Mouse (Mus musculus) R1 (cell line): ENCODE data around the gene Rapgef2.
A peak's percentile ranks its signal among the peaks of the same experiment; 100 is the strongest.
"Not testable (repeated sequence)": the region's sequence is repeated elsewhere in the genome, so short reads cannot be mapped to it uniquely, and the experiment has no call there.

ENCODE experiments used
- DNase-seq: peaks from one replicate; pipeline ENCODE4 v3.0.0-alpha.2; 2018; ENCODE audit warnings: low read depth, low spot score

The Rapgef2 gene

DNA sequence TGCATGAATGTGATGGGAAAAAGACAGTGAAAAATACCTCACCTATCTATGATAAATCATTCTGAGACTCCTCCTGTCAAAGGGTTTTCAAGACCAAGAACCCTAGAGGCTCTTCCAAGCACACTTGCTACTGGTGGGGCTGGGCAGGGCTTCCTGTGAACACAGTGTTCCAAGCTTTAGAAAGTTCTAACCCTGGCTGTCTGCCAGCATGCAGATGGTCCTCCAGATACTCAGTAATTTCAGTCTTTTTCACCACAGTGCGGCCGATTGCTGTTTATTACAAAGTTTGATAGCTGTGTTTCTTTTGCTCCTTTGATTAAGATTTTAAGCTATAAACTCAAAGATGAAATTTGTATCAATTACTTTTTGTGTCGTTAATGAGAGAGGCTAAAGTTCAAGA lies 83.1 kb downstream of the Rapgef2 start:
- DNase-seq: peak; percentile 57

DNA sequence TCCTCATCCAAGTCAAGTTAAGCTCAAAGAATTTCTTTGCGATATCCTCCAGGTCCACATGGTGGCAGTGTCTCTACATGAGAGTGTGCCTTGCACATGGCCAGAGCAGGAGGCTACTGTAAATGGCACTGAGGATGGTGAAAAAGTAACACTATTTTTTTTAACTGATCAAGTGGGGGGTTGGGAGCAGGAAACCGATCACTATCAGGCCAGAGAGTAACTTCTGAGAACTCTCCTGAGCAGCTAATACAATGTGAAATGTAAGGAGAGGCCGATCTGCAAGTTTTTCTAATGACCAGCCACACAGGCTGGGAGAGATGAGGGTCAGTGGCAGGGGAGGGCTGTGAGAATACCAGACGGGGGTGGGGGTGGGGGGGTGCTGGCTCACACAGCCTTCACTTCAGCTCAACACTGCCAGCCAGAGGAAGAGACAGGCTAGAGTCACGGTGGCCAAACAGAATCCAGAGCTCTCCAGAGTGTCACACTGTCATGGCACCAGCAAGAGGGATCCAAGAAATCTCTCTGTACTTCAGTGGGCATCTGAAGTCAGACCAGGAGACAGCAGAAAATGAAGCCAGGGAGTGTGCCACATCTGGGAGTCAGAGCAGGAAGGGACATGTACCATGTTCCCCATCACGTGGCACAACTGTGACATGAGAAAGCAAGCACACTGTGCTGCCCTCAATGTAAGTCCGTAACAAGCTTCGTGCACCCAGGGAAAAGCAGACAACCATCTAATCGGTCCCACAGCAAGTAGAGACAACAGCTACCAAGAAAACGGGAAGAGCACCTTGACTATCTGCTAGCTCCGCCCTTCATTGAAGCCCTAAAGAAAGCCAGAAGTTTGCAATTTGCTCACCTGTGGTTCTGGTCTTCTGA lies 83.8 kb downstream of the Rapgef2 start:
- peak; percentile 77 for DNase-seq

DNA sequence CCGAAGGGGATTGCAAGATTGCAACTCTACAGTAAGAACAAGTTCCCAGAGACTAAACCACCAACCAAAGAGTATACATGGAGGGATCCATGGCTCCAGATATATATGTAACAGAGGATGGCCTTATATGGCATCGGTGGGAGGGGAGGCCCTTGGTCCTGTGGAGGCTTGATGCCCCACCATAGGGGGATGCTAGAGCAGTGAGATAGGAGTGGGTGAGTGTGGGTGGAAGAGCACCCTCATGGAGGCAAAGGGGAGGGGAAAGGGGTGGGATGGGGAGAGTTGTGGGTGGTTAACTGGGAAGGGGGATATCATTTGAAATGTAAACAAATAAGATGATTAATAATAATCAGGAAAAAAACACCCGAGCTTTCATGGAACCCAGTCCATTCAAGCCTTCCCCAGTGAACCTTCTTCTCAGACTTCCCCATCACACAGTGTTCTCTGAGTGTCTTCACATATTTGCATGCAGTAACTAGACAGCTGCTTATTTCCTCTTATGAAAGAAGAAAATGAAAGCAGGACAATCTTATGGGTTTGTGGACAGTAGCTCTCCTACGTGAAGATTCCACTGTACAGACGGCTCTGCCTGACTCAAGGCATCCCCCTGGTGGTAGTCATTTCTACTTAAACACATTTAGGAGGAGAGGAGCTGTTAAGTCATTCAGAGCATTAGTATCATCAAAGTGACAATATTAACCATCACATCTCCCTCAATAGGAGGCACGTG lies 89.4 kb downstream of the Rapgef2 start:
- peak; percentile 75 for DNase-seq

DNA sequence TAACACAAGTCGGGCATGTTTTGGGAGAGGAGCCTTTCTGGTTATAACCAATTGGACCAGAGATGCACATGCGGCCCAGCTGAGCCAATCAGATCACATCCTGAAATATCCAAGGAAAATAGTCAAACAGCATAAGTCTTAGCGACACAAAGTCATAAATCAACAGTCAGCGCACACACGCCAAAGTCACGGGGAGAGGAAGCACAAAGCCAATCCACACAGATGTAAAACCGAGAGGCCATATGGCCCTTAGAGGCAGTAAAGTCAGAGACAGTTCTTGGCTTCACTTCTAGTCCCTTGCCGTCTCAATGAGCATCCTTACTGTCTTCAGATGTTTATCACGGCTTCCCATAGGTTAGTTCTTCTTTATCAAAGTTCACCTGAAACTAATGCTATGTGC lies 91.0 kb downstream of the Rapgef2 start:
- no peak for DNase-seq

DNA sequence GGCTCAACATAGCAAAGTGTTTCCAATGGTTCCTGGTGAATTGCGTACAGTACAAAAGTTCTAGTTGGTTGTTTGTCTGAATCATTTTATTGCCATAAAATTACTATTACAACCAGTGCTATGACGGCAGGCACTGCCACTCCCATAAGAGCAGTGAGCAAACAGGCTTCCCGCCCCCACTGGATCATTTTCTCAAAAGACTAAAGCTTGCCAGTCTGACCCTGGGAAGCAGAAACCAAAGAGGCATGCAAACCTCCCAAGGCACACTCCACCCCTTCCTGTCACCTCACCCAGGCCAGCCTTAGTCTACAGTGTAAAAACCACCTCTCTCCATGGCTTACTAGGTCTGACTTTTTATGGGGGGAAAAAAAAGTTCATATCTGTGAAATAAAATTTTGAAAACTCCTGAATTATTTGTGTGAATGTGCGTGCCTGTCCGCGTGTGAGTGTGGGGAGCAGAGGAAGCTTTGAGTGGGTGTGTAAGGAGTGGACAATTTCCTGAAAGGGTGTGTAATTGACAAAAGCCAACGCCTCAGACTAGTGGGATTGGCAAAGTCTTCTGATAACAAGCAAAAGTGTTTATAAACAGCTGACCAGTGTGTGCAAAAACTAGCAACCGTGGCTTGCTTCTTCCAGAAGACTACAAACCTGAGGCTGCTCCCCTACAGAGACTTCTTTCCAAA lies 92.1 kb downstream of the Rapgef2 start:
- DNase-seq: no peak

DNA sequence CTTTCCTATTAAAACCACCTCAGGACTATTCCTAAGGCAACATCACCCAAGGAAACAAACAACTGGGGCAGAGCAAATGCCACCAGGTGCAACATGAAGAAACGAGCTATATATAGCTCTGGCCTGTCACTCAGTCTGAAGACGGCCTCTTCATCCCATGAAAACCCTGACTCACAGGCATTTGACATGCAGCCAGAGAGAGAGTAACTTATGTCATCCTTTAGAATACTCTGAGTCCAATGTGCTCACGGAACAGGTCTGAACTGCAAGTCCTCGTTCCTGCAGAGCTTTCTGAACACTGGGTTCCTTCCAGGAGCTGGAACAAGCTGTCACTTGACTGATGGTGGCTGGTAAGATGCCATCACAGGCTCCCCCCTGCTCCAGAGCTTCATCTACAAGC lies 93.3 kb downstream of the Rapgef2 start:
- no peak for DNase-seq

DNA sequence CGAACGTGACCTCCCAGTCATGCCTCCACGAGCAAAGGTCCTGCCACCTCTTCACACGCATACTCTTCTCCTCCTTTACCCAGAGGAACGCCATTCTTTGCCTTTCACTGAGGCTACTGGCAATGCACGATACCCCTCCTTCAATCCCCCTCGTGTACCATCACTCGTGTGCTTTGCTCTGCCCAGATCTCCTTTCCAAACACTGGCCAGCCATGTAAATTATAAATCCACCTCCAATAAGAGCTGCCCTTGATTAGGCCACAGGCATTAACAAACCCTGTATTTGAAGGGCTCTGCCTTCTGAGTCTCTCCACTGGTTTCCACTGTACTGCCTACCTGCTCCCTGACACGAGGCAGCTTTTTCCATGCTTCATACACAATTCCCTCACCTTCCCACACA lies 94.3 kb downstream of the Rapgef2 start:
- DNase-seq: no peak

DNA sequence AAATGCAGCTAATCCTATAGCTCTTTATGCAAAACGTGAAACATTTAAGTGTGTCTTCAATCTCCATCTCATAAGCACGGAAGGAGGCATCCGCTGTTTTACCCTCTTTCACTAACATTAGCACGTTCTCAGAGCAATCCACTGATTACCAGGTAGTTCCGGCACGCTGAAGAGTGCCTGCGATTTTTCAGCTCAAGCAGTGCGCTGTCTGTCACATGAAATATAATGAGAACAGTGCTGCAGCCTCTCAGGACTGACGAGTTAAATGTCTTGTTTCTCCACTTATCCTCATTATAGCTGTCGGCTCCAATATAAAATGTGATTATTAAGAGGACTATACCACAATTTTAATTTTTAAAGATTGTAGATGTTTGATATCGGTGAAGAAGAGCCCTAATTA lies 94.8 kb downstream of the Rapgef2 start:
- DNase-seq: no peak

DNA sequence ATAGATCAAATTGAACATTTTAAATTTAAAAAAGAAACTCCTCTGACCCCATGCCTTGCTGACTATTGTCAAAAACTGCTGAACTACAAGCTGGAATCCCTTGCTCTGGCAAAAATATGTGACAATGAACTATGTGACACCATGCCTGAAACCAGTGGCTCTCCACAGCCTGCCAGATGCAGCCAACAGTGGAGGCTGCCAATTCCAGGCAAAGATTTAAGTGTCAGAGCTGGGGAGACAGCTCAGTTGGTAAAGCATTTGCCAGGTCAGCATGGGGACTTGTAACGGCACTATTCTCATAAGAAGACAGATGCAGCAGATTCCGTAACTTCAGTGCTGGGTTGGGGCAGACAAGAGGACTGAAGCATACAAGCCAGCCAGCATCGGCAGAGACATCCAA lies 95.9 kb downstream of the Rapgef2 start:
- DNase-seq: no peak

DNA sequence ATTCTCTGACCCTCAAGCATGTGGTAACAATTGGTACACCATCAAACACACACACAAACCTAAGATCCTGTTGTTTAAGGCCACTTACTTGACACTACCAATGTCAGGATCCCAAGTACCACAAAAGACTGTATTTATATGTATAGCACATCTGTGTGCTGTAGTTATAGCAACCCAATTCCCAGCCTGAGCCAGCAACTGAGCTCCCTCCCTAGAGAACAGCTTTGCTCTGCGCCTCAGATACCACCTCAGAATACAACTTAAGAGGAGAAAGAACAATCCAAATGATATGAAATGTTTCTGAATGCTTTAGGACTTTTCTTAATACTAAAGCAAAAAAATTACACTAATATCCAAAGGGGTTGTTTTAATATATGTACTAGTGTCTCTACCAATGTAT lies 98.4 kb downstream of the Rapgef2 start:
- no peak for DNase-seq

DNA sequence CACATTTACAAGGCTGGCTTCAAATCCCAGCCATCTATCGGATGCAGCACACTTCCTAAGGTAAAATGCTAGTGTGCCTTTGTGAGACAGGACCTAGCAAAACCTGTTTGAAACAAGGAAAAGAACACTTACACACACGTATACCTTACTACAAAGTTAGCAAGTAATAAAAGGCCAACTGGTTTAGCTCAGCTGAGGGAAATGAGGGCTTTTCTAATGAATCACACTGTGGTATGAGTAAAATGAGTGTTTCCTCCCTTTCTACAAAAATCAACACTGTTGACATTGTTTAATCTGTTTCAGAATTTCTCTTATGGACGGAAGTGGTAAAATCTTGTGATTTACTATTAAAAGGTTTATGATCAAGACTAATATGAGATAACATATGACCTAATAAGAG lies 104.0 kb downstream of the Rapgef2 start:
- DNase-seq: no peak

DNA sequence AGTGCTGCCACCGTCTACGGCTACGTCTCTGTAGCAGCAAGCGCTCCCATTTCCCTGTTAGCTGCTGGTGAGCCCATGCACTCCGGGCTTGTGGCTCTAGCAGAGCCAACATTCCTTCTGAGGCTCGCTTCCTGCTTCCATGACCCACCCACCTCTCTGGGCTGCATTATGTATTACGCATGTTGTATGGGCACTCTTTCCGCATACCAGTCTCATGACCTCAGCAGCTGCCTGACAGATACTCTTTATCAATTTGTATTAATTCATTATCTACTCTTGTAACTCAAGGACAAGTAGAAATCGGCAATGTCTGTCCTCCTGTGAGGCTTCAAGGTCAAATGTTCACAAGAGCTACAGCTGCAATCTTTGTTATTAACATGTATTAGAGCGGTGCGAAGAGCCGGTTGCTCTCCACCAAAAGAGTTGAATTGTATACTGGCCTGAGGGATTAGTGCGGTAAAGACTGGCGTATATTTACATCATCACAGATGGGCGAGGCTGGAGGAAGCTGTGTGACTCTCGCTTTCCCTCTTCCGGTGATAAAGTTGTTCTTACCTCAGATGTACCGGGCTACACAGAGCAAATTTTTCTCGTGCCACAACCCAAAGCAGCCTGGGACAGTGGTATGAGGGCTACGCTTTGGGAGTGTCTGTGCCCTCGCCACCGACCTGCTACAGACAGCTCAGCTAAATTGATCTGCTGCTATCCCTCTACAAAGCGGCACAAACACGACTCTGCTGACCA lies 104.9 kb downstream of the Rapgef2 start:
- DNase-seq: peak; percentile 81

DNA sequence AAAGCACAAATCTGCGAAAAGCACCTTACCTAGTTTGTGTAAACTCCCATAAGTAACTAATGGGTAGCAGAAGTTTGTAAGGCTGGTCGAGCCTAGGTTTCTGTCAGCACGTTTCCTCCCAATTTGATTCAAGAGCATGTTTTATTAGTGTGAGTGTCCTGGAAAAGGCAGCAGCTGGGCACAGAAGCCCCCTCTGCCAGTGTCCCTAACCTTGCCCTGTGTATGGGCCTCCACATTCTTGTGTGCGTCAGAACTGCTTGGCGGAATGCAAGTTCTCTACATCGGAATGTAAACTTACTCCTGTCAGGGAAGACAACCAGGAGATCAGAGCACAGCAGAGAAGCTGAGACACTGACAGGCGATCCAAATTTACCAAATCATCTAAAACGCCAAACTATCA lies 106.2 kb downstream of the Rapgef2 start:
- DNase-seq: peak; percentile 36

DNA sequence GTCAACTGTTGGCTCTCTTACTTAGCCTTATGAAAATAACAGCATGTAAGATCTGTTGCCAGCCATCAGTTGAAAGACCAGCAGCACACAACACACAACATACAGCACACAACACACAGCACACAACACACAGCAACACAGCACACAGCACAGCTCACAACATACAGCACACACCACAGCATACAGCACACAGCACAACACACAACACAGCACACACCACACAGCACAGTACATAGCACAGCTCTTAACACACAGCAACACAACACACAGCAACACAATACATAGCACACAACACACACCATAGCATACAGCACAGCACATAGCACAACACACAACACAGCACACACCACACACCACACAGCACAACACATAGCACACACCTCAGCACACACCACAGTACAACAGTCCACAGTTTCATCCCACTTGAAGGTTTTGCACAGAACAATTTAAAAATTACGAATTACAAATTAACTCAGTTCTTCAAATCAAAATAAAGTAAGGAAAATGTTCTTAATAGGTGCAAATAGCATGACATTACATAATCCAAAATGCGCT lies 106.7 kb downstream of the Rapgef2 start:
- DNase-seq: no peak

DNA sequence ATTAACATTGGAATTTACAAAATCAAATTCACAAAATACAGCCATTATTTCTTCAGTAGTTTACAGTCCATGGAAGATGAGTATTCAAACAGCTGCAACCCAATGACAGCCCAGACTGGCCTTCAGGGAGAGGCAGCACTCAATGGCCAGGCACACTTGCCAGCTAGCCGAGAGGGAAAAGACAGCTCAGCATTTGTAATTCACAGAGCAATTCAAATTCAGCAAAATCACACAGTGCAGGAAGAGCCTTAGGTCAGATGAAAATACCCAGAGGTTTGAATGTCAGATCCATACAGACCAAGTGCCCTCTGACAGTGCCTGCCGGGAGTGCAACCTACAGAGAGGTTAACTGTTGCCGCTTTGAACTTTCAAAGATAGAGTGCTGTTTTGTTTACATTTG lies 107.6 kb downstream of the Rapgef2 start:
- no peak for DNase-seq

DNA sequence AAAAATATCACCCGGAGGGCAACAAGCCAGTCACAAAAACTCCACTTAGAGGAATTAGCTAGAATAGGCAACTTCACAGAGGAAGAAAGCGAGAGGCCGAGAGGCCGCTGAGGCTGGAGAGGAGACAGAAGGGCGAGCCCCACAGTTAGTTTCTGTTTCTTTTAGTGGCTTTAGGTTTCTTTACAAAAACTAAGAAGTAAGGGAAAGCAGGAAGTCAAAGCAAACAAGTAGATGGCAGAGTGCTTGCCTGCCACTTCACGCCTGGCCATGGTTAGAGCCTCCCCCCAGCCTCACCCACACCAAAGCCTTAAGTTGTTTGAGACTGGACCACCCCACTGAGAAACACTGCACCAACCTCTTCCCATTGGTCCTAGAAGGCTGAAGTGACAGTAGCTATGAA lies 108.2 kb downstream of the Rapgef2 start:
- no peak for DNase-seq

DNA sequence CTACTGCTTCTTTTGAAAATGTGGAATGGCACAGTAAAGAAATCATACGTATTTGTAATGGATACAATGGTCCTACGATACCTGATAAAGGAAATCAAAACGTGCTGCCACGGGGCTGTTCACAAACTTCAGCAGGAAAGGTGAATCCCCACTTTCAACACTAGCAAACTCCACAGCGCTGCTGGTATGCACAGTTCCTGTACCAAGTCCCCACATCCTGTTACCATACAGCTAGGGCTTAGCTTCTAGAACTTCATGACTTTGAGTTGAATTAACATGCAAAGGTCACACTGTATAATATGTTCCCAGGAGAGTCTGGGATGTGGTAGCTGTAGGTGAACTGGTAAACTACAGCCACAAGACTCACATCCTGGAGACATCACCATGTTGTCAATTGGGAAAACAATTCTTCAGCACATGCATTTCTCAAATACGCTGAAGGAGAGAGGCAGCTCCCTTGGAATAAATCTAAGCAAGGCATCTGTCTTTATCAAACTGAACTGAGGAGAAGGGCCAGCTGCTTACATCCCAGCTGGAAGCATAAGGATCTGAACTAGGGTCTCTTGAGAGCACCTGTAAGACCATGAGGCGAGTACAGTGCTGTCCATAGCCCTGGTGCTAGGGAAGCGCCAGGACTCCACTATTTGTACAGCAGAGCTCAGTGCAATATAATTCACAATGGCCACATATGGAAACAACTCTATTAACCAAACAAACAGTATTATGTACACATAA lies 109.0 kb downstream of the Rapgef2 start:
- DNase-seq: no peak

DNA sequence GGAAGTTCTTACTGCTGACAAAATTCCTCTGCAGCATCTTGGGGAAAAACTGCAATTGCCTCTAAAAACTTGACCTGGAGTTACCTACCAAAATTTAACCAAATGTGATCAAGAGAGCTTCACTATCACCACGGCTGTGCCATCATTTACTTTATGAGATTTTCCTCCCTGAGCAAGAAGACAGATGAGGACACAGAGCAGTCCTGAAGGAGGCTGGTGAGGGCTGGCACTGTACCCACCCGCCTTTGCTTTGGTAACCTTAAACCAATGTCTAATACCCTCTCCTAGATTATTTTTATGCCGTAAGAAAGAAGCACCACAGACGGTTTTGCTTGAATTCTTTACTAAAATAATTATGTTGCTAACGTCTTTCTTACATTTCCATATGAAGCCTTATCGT lies 112.1 kb downstream of the Rapgef2 start:
- DNase-seq: no peak

DNA sequence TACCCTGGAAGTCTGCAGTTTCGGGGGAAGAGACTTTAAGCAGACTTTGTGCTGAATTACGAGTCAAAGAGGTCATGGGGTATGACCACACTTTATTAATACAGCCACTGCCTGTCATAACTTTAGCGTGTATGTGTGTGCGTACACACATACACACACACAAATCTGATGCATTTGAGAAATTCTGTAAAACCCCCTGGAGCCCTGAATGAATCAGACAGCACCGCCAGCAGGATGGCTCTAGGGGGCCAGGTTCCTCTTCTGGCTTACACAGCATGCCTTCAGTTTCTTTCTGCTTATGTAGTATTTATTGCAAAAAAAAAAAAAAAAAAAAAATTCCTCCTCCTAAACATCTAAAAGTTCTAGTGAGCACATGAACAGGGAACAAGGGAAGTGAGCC lies 113.0 kb downstream of the Rapgef2 start:
- DNase-seq: no peak

DNA sequence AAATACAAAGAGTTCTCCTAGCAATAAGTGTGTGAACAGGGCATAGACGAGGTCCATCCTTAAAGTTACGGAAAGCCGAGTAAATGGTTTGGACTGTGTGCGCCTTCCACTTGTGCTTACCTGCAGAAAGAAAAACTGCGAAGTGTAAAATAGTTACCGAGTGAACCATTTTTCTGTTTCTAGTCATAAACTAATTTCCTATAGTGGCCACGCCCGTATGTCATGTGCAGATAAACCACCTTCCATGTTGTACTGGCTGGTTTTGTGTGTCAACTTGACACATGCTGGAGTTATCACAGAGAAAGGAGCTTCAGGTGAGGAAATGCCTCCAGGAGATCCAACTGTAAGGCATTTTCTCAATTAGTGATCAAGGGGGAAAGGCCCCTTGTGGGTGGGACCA lies 115.2 kb downstream of the Rapgef2 start:
- DNase-seq: not testable (repeated sequence)
